Mouse (Mus musculus) liver, embryonic 14.5 days (tissue): ENCODE measurements around the gene Tmem212.

Source experiments
- CTCF ChIP-seq: IDR thresholded peaks from 2 replicates; pipeline ENCODE4 v1.5.1; 2016; ENCODE audit warnings: antibody characterized with exemption, low read depth, control low read depth
- EP300 ChIP-seq: IDR thresholded peaks from 2 replicates; pipeline ENCODE4 v1.6.1; 2016; ENCODE audit warnings: antibody characterized with exemption, low read depth

GRCm38 (mm10) chr3:27899012-27899726 lies 3.0 kb upstream of the Tmem212 start:
- TF ChIP-seq CTCF, result no peak; the same call in 1 of the 2 replicates
- no peak for TF ChIP-seq EP300
